Mouse (Mus musculus): ENCODE results near the gene Ttll9. TPM values are rescaled to one million over a fixed set of nuclear protein-coding genes. Genes with fewer than 3 reads are reported as not detected.

The Ttll9 gene
- total and polyA plus RNA-seq, 2 experiments from 2014 or later = 0.05 TPM; not detected in 1

- no peak overlapping the region for H3K4me3 ChIP-seq (ENCODE audit: low read depth, low read length)
- no peak overlapping the region for H3K9ac ChIP-seq (replicated peaks; ENCODE audit: low read depth, low read length)
- no peak for TF ChIP-seq CTCF (IDR thresholded peaks at IDR 0.05; ENCODE audit: low read depth)
- TF ChIP-seq EP300 (IDR thresholded peaks at IDR 0.05; ENCODE audit: low read depth) = no peak
- no peak overlapping the region for H3K4me2 ChIP-seq (ENCODE audit: low read depth, low read length)
- H3K27me3 ChIP-seq (ENCODE audit: control insufficient read depth, insufficient read depth, low read length) = 0 out of 2 replicates have a peak, but pooled peaks cover 3% of the 10 kb centered on the region
- ATAC-seq (ENCODE audit: insufficient read depth, low read depth) = no peak
- no peaks in the 10 kb centered on the region for H3K36me3 ChIP-seq (replicated peaks; ENCODE audit: control insufficient read depth, insufficient read depth, low read length)
- H3K9me3 ChIP-seq (replicated peaks; ENCODE audit: control insufficient read depth, low read length) = no peaks in the 10 kb centered on the region
- H3K27ac ChIP-seq (ENCODE audit: low read depth) = no peak overlapping the region
- H3K4me1 ChIP-seq (ENCODE audit: control insufficient read depth, insufficient read depth) = no peaks in the 10 kb centered on the region
- DNase-seq (ENCODE audit: low spot score) = no peak
- 47% methylated on average over 4 of the region's 4 CpGs for WGBS
Observed at GRCm38 (mm10) chr2:153022855-153023254, 60.6 kb downstream of the Ttll9 start.

DNA sequence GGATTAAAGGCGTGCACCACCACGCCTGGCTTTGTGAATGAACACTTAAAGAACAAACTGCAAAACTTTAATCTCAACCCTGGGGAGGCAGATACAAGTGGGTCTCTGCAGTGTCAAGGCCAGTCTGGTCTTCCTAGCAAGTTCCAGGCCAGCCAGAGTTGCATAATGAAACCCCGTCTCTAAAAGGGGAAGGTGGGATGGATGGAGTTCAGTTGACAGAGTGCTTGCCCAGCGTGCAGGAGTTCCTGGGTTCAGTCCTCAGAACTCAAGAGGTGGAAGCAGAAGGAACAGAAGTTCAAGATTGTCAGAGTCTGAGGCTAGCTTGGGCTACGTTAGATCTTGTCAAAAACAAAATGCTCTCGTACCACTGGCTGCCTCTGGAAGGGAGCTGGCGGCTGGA is 63.8 kb downstream of the Ttll9 start:
- no peak overlapping the region for H3K4me2 ChIP-seq (ENCODE audit: low read depth, low read length)
- no peaks in the 10 kb centered on the region for H3K4me1 ChIP-seq (ENCODE audit: control insufficient read depth, insufficient read depth)
- DNase-seq (ENCODE audit: low spot score) = no peak
- WGBS = 65% methylated on average over 7 of the region's 7 CpGs
- no peak for TF ChIP-seq CTCF (IDR thresholded peaks at IDR 0.05; ENCODE audit: low read depth)
- TF ChIP-seq EP300 (IDR thresholded peaks at IDR 0.05; ENCODE audit: low read depth) = no peak
- no peak overlapping the region for H3K4me3 ChIP-seq (ENCODE audit: low read depth, low read length)
- peaks cover 26% of the 10 kb centered on the region for H3K27me3 ChIP-seq (ENCODE audit: control insufficient read depth, insufficient read depth, low read length)
- H3K9me3 ChIP-seq (replicated peaks; ENCODE audit: control insufficient read depth, low read length) = no peaks in the 10 kb centered on the region
- H3K27ac ChIP-seq (ENCODE audit: low read depth) = no peak overlapping the region
- no peak overlapping the region for H3K9ac ChIP-seq (replicated peaks; ENCODE audit: low read depth, low read length)
- ATAC-seq (ENCODE audit: insufficient read depth, low read depth) = no peak
- no peaks in the 10 kb centered on the region for H3K36me3 ChIP-seq (replicated peaks; ENCODE audit: control insufficient read depth, insufficient read depth, low read length)

DNA sequence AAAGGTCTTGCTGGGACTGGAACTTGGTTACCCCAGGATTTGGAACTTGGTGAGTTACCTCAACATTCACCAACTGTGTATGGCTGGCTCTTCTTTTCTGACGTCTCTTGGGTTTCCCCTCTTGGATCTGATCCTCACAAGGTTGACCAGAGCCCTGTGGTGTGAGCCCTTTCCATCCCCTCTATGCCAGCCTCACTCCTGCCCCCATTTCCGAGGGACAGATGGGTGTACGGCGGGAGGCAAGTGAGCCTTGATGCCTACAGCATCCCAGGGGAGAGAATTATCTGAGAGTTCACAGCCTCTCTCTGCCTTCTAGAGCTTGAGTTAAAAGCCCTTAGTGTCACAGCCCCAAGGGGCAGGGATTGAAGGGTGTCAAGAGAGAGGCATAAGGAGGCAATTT is 65.2 kb downstream of the Ttll9 start:
- DNase-seq (ENCODE audit: low spot score) (no peak), ATAC-seq (ENCODE audit: insufficient read depth, low read depth) (no peak)
- TF ChIP-seq CTCF (IDR thresholded peaks at IDR 0.05; ENCODE audit: low read depth) (no peak), EP300 (IDR thresholded peaks at IDR 0.05; ENCODE audit: low read depth) (no peak)
- no peak overlapping the region for H3K9ac ChIP-seq (replicated peaks; ENCODE audit: low read depth, low read length)
- no peak overlapping the region for H3K4me3 ChIP-seq (ENCODE audit: low read depth, low read length)
- H3K27me3 ChIP-seq (ENCODE audit: control insufficient read depth, insufficient read depth, low read length) = peaks cover 41% of the 10 kb centered on the region
- no peak overlapping the region for H3K4me2 ChIP-seq (ENCODE audit: low read depth, low read length)
- 33% methylated on average over 4 of the region's 4 CpGs for WGBS
- no peak overlapping the region for H3K27ac ChIP-seq (ENCODE audit: low read depth)
- 0 out of 2 replicates have a peak, but pooled peaks cover 4% of the 10 kb centered on the region for H3K4me1 ChIP-seq (ENCODE audit: control insufficient read depth, insufficient read depth)
- no peaks in the 10 kb centered on the region for H3K36me3 ChIP-seq (replicated peaks; ENCODE audit: control insufficient read depth, insufficient read depth, low read length)
- H3K9me3 ChIP-seq (replicated peaks; ENCODE audit: control insufficient read depth, low read length) = no peaks in the 10 kb centered on the region

- H3K36me3 ChIP-seq (replicated peaks; ENCODE audit: control insufficient read depth, insufficient read depth, low read length) = no peaks in the 10 kb centered on the region
- no peak overlapping the region for H3K4me3 ChIP-seq (ENCODE audit: low read depth, low read length)
- ATAC-seq (ENCODE audit: insufficient read depth, low read depth) (no peak), DNase-seq (ENCODE audit: low spot score) (no peak)
- 0 out of 2 replicates have a peak, but pooled peaks cover 4% of the 10 kb centered on the region for H3K4me1 ChIP-seq (ENCODE audit: control insufficient read depth, insufficient read depth)
- WGBS = 24% methylated on average over 4 of the region's 4 CpGs
- H3K4me2 ChIP-seq (ENCODE audit: low read depth, low read length) = no peak overlapping the region
- no peak overlapping the region for H3K27ac ChIP-seq (ENCODE audit: low read depth)
- H3K27me3 ChIP-seq (ENCODE audit: control insufficient read depth, insufficient read depth, low read length) = peaks cover 63% of the 10 kb centered on the region
- TF ChIP-seq CTCF (IDR thresholded peaks at IDR 0.05; ENCODE audit: low read depth) (no peak), EP300 (IDR thresholded peaks at IDR 0.05; ENCODE audit: low read depth) (no peak)
- no peak overlapping the region for H3K9ac ChIP-seq (replicated peaks; ENCODE audit: low read depth, low read length)
- H3K9me3 ChIP-seq (replicated peaks; ENCODE audit: control insufficient read depth, low read length) = no peaks in the 10 kb centered on the region
Observed at GRCm38 (mm10) chr2:153030422-153030821, 68.1 kb downstream of the Ttll9 start.

GRCm38 (mm10) chr2:153031126-153032082 is 69.1 kb downstream of the Ttll9 start, which contains the start of gene Xkr7:
Xkr7 (plus strand) TSS chr2:153031852.
- Histone ChIP-seq H3K9ac (replicated peaks; ENCODE audit: low read depth, low read length) (no peak within 1 kb of the TSS), H3K27me3 (ENCODE audit: control insufficient read depth, insufficient read depth, low read length) (peaks cover 63% of the 10 kb centered on the region), H3K9me3 (replicated peaks; ENCODE audit: control insufficient read depth, low read length) (no peaks in the 10 kb centered on the region), H3K36me3 (replicated peaks; ENCODE audit: control insufficient read depth, insufficient read depth, low read length) (no peaks in the 10 kb centered on the region), H3K4me1 (ENCODE audit: control insufficient read depth, insufficient read depth) (0 out of 2 replicates have a peak, but pooled peaks cover 4% of the 10 kb centered on the region), H3K4me2 (ENCODE audit: low read depth, low read length) (peak within 1 kb of the TSS; percentile 50), H3K4me3 (ENCODE audit: low read depth, low read length) (peak within 1 kb of the TSS; percentile 32; the same call in 1 of the 2 replicates), H3K27ac (ENCODE audit: low read depth) (no peak within 1 kb of the TSS)
- DNase-seq (ENCODE audit: low spot score) (no peak), ATAC-seq (ENCODE audit: insufficient read depth, low read depth) (no peak)
- TF ChIP-seq EP300 (IDR thresholded peaks at IDR 0.05; ENCODE audit: low read depth) (no peak), CTCF (IDR thresholded peaks at IDR 0.05; ENCODE audit: low read depth) (no peak)
- 3% methylated on average over 44 of the region's 54 CpGs for WGBS
